Mouse (Mus musculus) heart, embryonic 15.5 days (tissue): ENCODE data around the gene Gm7361. TPM values are rescaled to one million over a fixed set of nuclear protein-coding genes. Genes with fewer than 3 reads are reported as not detected.

Experiments used
- polyA plus RNA-seq: library from polyadenylated mRNA; unstranded; fragments of >200 nt; fragmentation: Nextera tagmentation; extraction: Ambion mirVana; gene quantifications from 2 replicates; pipeline ENCODE4 v1.2.1, GENCODE M21; 2015

The Gm7361 gene
- polyA plus RNA-seq, 1 experiment from 2014 or later: not detected

Other genes with a start within 250 kb of the Gm7361 start
- not detected in 2 replicates for gene Gm5862, start 234.8 kb upstream of the Gm7361 start, polyA plus RNA-seq
- gene Speer4a, start 218.1 kb upstream of the Gm7361 start, polyA plus RNA-seq: 0.13 TPM in 1 of 2 replicates, not detected in the other
- gene Gm7347, start 199.1 kb upstream of the Gm7361 start, polyA plus RNA-seq: 0.05 and 0.10 TPM in 2 replicates
- gene Gm10471, start 168.4 kb upstream of the Gm7361 start, polyA plus RNA-seq: not detected in 2 replicates
- 0.13 TPM in 1 of 2 replicates, not detected in the other for gene 5031410I06Rik, start 152.3 kb upstream of the Gm7361 start, polyA plus RNA-seq
- 0.09 TPM in 1 of 2 replicates, not detected in the other for gene Gm10220, start 136.3 kb upstream of the Gm7361 start, polyA plus RNA-seq